Mouse (Mus musculus): Measurements from ENCODE around the gene Spcs3. TPM values are rescaled to one million over a fixed set of nuclear protein-coding genes. Genes with fewer than 3 reads are reported as not detected.
"Not testable (repeated sequence)": the region's sequence is repeated elsewhere in the genome, so short reads cannot be mapped to it uniquely, and the experiment has no call there.

Spcs3 gene
- total and polyA plus RNA-seq, 2 experiments from 2014 or later, result 39.3 to 48.5 TPM

DNA sequence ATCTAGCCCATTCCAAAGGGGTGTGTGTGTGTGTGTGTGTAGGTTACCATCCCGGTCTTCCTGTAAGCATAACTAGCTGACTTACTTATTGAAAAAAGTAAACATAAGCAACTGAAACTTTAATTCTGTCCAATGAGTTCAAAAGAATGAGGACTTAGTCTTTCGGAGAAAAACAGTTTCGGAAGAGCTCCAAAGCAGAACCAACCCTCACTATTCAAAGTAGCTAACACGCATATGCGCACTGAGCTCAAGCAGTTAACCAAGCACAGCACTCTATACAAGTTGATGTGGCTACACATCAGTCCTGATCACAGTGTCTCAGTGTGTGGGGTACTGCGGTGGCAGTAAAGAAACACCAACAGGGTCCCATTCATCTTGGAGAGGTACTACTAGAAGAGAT is 3.1 kb downstream of the Spcs3 start:
- H3K27me3 ChIP-seq (ENCODE audit: insufficient read depth, low read length), result no peaks in the 10 kb centered on the region
- no peaks in the 10 kb centered on the region; the same call in 1 of the 2 replicates for H3K4me1 ChIP-seq (ENCODE audit: insufficient read depth)
- no peak overlapping the region for H3K4me2 ChIP-seq (ENCODE audit: low read depth)
- DNase-seq, result no peak
- ATAC-seq, result no peak
- peaks cover 17% of the 10 kb centered on the region for H3K36me3 ChIP-seq (ENCODE audit: insufficient read depth)
- H3K4me3 ChIP-seq (ENCODE audit: low read depth, low read length), result no peak overlapping the region
- no peak overlapping the region for H3K9ac ChIP-seq
- no peak overlapping the region for H3K27ac ChIP-seq (ENCODE audit: low read depth, low read length)
- H3K9me3 ChIP-seq (ENCODE audit: low read length), result no peaks in the 10 kb centered on the region
- TF ChIP-seq CTCF (IDR thresholded peaks at IDR 0.05; ENCODE audit: low read depth), result no peak
- whole genome bisulfite sequencing, result 95% methylated on average over 6 of the region's 6 CpGs

DNA sequence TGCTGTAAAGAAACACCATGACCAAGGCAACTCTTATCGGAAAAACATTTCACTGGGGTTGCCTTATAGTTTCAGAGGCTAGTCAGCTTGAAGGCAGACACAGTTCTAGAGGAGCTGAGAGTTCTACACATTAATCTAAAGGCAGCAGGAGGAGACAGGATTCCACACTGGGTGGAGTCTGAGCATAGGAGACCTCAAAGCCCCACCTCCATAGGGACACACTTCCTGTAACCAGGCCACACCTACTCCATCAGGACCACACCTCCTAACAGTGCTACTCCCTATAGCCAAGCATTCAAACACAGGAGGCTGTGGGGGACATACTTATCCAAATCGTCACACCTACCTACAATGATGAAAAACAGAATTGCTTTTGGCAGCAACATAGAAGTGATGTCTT is 4.2 kb downstream of the Spcs3 start:
- TF ChIP-seq CTCF (IDR thresholded peaks at IDR 0.05; ENCODE audit: low read depth), result no peak
- Histone ChIP-seq H3K9ac (no peak overlapping the region), H3K27ac (ENCODE audit: low read depth, low read length) (no peak overlapping the region), H3K4me3 (ENCODE audit: low read depth, low read length) (no peak overlapping the region), H3K9me3 (ENCODE audit: low read length) (no peaks in the 10 kb centered on the region), H3K4me1 (ENCODE audit: insufficient read depth) (no peaks in the 10 kb centered on the region; the same call in 1 of the 2 replicates), H3K36me3 (ENCODE audit: insufficient read depth) (peaks cover 25% of the 10 kb centered on the region), H3K27me3 (ENCODE audit: insufficient read depth, low read length) (no peaks in the 10 kb centered on the region), H3K4me2 (ENCODE audit: low read depth) (no peak overlapping the region)
- DNase-seq (no peak), ATAC-seq (no peak)
- whole genome bisulfite sequencing, result 94% methylated on average over 2 of the region's 2 CpGs

DNA sequence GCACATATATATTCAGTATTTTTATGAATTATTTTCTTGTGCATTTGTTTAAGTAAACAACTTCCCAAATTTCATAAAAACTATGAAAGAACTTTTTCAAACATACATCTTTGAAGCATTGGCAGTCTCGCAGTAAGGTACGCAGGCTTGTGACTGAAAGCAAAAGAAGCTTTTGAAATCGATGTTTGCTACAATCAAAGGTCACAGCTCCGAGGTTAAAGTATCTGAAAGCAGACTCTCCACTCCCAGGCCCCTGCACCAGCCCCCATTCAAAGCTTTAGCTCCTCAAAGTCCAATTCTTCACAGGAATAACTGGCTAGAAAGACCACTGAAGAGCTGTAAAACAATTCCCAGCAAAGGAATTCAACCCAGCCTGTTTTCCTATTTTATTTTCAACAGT is 9.3 kb downstream of the Spcs3 start:
- DNase-seq (no peak), ATAC-seq (no peak)
- 69% methylated on average over 4 of the region's 4 CpGs for WGBS
- Histone ChIP-seq H3K9me3 (ENCODE audit: low read length) (no peaks in the 10 kb centered on the region), H3K27me3 (ENCODE audit: insufficient read depth, low read length) (no peaks in the 10 kb centered on the region), H3K36me3 (ENCODE audit: insufficient read depth) (peaks cover 31% of the 10 kb centered on the region), H3K9ac (no peak overlapping the region), H3K27ac (ENCODE audit: low read depth, low read length) (no peak overlapping the region), H3K4me2 (ENCODE audit: low read depth) (no peak overlapping the region), H3K4me1 (ENCODE audit: insufficient read depth) (no peaks in the 10 kb centered on the region), H3K4me3 (ENCODE audit: low read depth, low read length) (no peak overlapping the region)
- TF ChIP-seq CTCF (IDR thresholded peaks at IDR 0.05; ENCODE audit: low read depth), result no peak

GRCm38 (mm10) chr8:54518756-54519460 is 10.9 kb downstream of the Spcs3 start:
- ATAC-seq (no peak), DNase-seq (no peak)
- Histone ChIP-seq H3K27me3 (ENCODE audit: insufficient read depth, low read length) (no peaks in the 10 kb centered on the region), H3K4me2 (ENCODE audit: low read depth) (no peak overlapping the region), H3K4me1 (ENCODE audit: insufficient read depth) (no peaks in the 10 kb centered on the region), H3K36me3 (ENCODE audit: insufficient read depth) (peaks cover 27% of the 10 kb centered on the region), H3K9ac (no peak overlapping the region), H3K9me3 (ENCODE audit: low read length) (no peaks in the 10 kb centered on the region), H3K4me3 (ENCODE audit: low read depth, low read length) (no peak overlapping the region), H3K27ac (ENCODE audit: low read depth, low read length) (no peak overlapping the region)
- TF ChIP-seq CTCF (IDR thresholded peaks at IDR 0.05; ENCODE audit: low read depth), result no peak
- WGBS, result 84% methylated on average over 10 of the region's 10 CpGs

- WGBS, result 90% methylated on average over 5 of the region's 5 CpGs
These were observed 17.6 kb downstream of the Spcs3 start for GRCm38 (mm10) chr8:54512200-54512599.

GRCm38 (mm10) chr8:54511791-54512190 is 18.0 kb downstream of the Spcs3 start:
- Histone ChIP-seq H3K9ac (no peak overlapping the region), H3K27me3 (ENCODE audit: insufficient read depth, low read length) (no peaks in the 10 kb centered on the region), H3K4me1 (ENCODE audit: insufficient read depth) (no peaks in the 10 kb centered on the region), H3K4me3 (ENCODE audit: low read depth, low read length) (no peak overlapping the region), H3K27ac (ENCODE audit: low read depth, low read length) (no peak overlapping the region), H3K9me3 (ENCODE audit: low read length) (no peaks in the 10 kb centered on the region), H3K36me3 (ENCODE audit: insufficient read depth) (0 out of 2 replicates have a peak, but pooled peaks cover 6% of the 10 kb centered on the region), H3K4me2 (ENCODE audit: low read depth) (no peak overlapping the region)
- DNase-seq (no peak), ATAC-seq (no peak)
- WGBS, result 86% methylated on average over 3 of the region's 3 CpGs
- TF ChIP-seq CTCF (IDR thresholded peaks at IDR 0.05; ENCODE audit: low read depth), result no peak

More at GRCm38 (mm10) chr8:54512200-54512599, 17.6 kb downstream of the Spcs3 start:
- H3K9me3 ChIP-seq (ENCODE audit: low read length); ATAC-seq; H3K27me3 ChIP-seq (ENCODE audit: insufficient read depth, low read length); H3K9ac ChIP-seq; H3K4me3 ChIP-seq (ENCODE audit: low read depth, low read length); H3K4me1 ChIP-seq (ENCODE audit: insufficient read depth); H3K36me3 ChIP-seq (ENCODE audit: insufficient read depth); H3K4me2 ChIP-seq (ENCODE audit: low read depth); H3K27ac ChIP-seq (ENCODE audit: low read depth, low read length); DNase-seq: not testable (repeated sequence)

- TF ChIP-seq CTCF (IDR thresholded peaks at IDR 0.05; ENCODE audit: low read depth), result peak; percentile 69
- DNase-seq, result peak; percentile 87
- no peaks in the 10 kb centered on the region for H3K27me3 ChIP-seq (ENCODE audit: insufficient read depth, low read length)
- H3K36me3 ChIP-seq (ENCODE audit: insufficient read depth), result no peaks in the 10 kb centered on the region
- ATAC-seq, result peak; percentile 92
- no peaks in the 10 kb centered on the region for H3K9me3 ChIP-seq (ENCODE audit: low read length)
- no peaks in the 10 kb centered on the region for H3K4me1 ChIP-seq (ENCODE audit: insufficient read depth)
- H3K9ac ChIP-seq, result peak overlapping the region; percentile 69
- peak overlapping the region; percentile 84 for H3K27ac ChIP-seq (ENCODE audit: low read depth, low read length)
- H3K4me3 ChIP-seq (ENCODE audit: low read depth, low read length), result peak overlapping the region; percentile 43
- 2% methylated on average over 10 of the region's 10 CpGs for WGBS
- H3K4me2 ChIP-seq (ENCODE audit: low read depth), result peak overlapping the region; percentile 61
These were observed 20.5 kb downstream of the Spcs3 start for GRCm38 (mm10) chr8:54509221-54509721.
